Mouse (Mus musculus): ENCODE data around the gene Gm11627. TPM values are rescaled to one million over a fixed set of nuclear protein-coding genes. Genes with fewer than 3 reads are reported as not detected.

Gm11627 gene
- polyA plus RNA-seq, 1 experiment = 1.9 TPM

DNA sequence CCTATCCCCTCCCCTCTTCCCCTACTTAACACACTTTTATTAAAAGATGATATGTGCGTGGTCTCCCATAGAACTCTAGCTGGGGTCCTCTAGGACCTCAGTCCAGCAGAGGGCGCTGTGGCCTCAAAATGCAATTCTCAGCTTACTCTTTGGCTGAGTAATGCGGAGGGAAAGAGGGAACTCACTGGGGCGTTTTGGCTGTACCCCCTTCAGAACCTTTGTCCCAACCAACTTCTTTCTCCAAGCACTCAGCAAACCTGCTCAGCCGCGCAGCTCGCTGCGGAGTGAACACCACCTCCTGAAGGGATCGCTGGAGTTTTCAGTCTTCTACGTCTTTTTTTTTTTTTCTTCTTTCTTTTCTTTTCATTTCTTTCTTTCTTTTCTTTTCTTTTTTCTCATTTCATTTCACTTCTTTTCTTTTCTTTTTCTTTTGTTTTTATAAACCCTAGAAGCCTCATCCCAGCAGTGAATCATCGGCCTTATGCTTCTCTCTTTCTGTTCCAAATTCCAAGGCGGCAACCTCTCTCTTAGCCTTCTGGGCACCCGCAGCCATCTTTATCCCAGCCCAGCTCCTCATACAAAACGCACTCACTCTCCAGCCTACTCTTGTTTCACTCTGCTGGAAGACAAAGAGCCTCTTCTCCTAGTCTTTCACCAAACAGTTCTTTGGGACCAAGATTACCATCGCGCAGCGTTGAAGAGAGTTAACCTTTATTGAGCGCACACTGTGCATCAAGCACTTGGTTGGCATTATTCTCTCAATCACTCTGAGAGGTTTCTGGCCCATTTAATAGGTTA is 6.2 kb downstream of the Gm11627 start:
- no peaks in the 10 kb centered on the region for H3K27me3 ChIP-seq (ENCODE audit: control insufficient read depth, insufficient read depth, insufficient read length)
- no peak overlapping the region for H3ac ChIP-seq (ENCODE audit: control insufficient read depth, insufficient read length)
- peak overlapping the region; percentile 91 for H3K4me2 ChIP-seq (ENCODE audit: low read depth)
- no peaks in the 10 kb centered on the region for H3K36me3 ChIP-seq (ENCODE audit: control insufficient read depth, insufficient read depth)
- TF ChIP-seq MYOD1 (IDR thresholded peaks at IDR 0.05; ENCODE audit: control insufficient read depth in 1 of 3, insufficient read length in 2 of 3, low read depth in 2 of 3) (no peak), E2F4 (IDR thresholded peaks at IDR 0.05; ENCODE audit: insufficient read depth) (no peak), TCF12 (IDR thresholded peaks at IDR 0.05; ENCODE audit: insufficient read depth, poor library complexity, severe bottlenecking) (no peak), MAX (IDR thresholded peaks at IDR 0.05; ENCODE audit: low read depth) (no peak), TCF3 (IDR thresholded peaks at IDR 0.05; ENCODE audit: insufficient read length, low read depth) (no peak), USF1 (IDR thresholded peaks at IDR 0.05; ENCODE audit: low read depth) (no peak), POLR2AphosphoS2 (IDR thresholded peaks at IDR 0.05; ENCODE audit: insufficient read length, low read depth) (no peak), CEBPB (IDR thresholded peaks at IDR 0.05; ENCODE audit: insufficient read depth, poor library complexity, severe bottlenecking) (no peak), POLR2A (IDR thresholded peaks at IDR 0.05; ENCODE audit: insufficient read length, low read depth) (no peak), REST (IDR thresholded peaks at IDR 0.05; ENCODE audit: insufficient read depth, insufficient read length) (no peak), SRF (IDR thresholded peaks at IDR 0.05; ENCODE audit: control insufficient read depth, insufficient read length, low read depth) (no peak), MYOG (IDR thresholded peaks at IDR 0.05; ENCODE audit: control insufficient read depth in 1 of 3, insufficient read depth in 1 of 3, insufficient read length in 2 of 3, low read depth in 2 of 3) (no peak)
- no peaks in the 10 kb centered on the region for H3K79me2 ChIP-seq (ENCODE audit: control insufficient read depth, insufficient read depth)
- peak overlapping the region; percentile 20 for H3K4me3 ChIP-seq

DNA sequence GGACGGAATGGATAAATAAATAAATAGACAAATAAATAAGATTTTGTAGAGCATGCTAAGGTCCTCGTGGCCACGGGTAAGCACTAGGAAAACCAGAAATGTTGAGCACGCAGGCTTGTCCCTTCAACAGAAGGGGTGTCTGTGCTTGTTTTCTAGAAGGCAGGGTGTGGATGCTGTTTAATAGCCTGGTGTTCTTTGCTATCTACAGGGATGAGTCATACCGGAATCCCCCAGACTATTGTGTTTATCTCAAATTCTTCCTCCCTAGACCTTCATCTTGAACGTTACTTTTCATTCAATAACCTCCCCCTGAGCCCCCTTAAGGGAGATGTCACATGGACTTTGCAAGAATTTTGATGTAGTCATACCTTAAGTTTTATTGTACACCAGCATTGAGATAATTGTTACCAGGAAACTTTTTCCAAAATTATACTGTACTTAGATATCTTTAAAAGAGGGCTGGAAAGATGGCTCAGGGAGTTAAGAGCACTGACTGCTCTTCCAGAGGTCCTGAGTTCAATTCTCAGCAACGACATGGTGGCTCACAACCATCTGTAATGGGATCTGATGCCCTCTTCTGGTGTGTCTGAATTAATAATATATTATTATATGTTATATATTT is 10.4 kb downstream of the Gm11627 start:
- no peaks in the 10 kb centered on the region for H3K36me3 ChIP-seq (ENCODE audit: control insufficient read depth, insufficient read depth)
- no peak overlapping the region for H3K4me2 ChIP-seq (ENCODE audit: low read depth)
- no peaks in the 10 kb centered on the region for H3K79me2 ChIP-seq (ENCODE audit: control insufficient read depth, insufficient read depth)
- no peak overlapping the region for H3ac ChIP-seq (ENCODE audit: control insufficient read depth, insufficient read length)
- no peaks in the 10 kb centered on the region for H3K27me3 ChIP-seq (ENCODE audit: control insufficient read depth, insufficient read depth, insufficient read length)
- no peak overlapping the region for H3K4me3 ChIP-seq
- TF ChIP-seq USF1 (IDR thresholded peaks at IDR 0.05; ENCODE audit: low read depth) (no peak), E2F4 (IDR thresholded peaks at IDR 0.05; ENCODE audit: insufficient read depth) (no peak), MYOD1 (IDR thresholded peaks at IDR 0.05; ENCODE audit: control insufficient read depth in 1 of 3, insufficient read length in 2 of 3, low read depth in 2 of 3) (no peak), CEBPB (IDR thresholded peaks at IDR 0.05; ENCODE audit: insufficient read depth, poor library complexity, severe bottlenecking) (no peak), SRF (IDR thresholded peaks at IDR 0.05; ENCODE audit: control insufficient read depth, insufficient read length, low read depth) (no peak), MYOG (IDR thresholded peaks at IDR 0.05; ENCODE audit: control insufficient read depth in 1 of 3, insufficient read depth in 1 of 3, insufficient read length in 2 of 3, low read depth in 2 of 3) (no peak), TCF3 (IDR thresholded peaks at IDR 0.05; ENCODE audit: insufficient read length, low read depth) (no peak), TCF12 (IDR thresholded peaks at IDR 0.05; ENCODE audit: insufficient read depth, poor library complexity, severe bottlenecking) (no peak), MAX (IDR thresholded peaks at IDR 0.05; ENCODE audit: low read depth) (no peak)

DNA sequence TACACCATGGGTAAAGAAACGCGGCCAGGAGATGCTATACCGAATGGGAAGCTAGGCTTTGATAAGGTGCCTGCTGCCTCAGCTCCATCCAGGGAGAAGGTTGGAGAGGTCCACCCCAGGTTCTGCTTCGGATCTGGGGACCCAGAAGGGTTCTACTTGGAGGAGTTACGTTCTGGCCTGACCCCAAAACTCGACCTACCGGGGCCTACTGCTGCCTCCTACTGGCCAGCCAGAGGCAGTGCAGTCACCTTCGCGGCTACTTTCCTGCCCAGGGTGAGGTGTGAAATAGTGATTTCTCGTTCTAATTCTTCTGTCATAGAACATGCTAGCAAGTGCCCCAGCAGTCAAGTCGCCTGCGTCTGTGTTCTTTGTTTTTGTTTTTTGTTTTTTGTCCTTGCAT is 11.1 kb downstream of the Gm11627 start:
- Histone ChIP-seq H3K27me3 (ENCODE audit: control insufficient read depth, insufficient read depth, insufficient read length) (no peaks in the 10 kb centered on the region), H3K36me3 (ENCODE audit: control insufficient read depth, insufficient read depth) (no peaks in the 10 kb centered on the region), H3ac (ENCODE audit: control insufficient read depth, insufficient read length) (no peak overlapping the region), H3K4me3 (no peak overlapping the region), H3K79me2 (ENCODE audit: control insufficient read depth, insufficient read depth) (no peaks in the 10 kb centered on the region), H3K4me2 (ENCODE audit: low read depth) (no peak overlapping the region)
- TF ChIP-seq CEBPB (IDR thresholded peaks at IDR 0.05; ENCODE audit: insufficient read depth, poor library complexity, severe bottlenecking) = no peak
- no peak for TF ChIP-seq REST (IDR thresholded peaks at IDR 0.05; ENCODE audit: insufficient read depth, insufficient read length)

DNA sequence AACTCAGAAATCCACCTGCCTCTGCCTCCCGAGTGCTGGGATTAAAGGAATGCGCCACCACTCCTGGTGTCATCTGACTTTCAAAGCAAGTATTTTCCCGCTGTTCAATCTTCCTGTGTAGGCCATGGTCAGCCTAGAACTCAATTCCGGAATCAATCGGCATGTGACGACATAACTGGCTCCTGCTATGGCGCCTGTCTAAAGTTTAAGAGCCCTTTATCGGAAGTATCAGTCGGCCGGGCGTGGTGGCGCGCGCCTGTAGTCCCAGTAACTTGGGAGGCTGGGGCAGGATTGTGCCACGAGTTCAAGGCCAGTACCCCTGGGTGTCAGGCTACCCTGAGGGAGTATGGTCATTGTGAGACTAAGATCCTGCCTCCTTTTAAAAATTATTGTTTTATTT is 11.5 kb downstream of the Gm11627 start:
- Histone ChIP-seq H3K79me2 (ENCODE audit: control insufficient read depth, insufficient read depth) (no peaks in the 10 kb centered on the region), H3K4me3 (no peak overlapping the region), H3K36me3 (ENCODE audit: control insufficient read depth, insufficient read depth) (no peaks in the 10 kb centered on the region), H3K4me2 (ENCODE audit: low read depth) (no peak overlapping the region), H3ac (ENCODE audit: control insufficient read depth, insufficient read length) (no peak overlapping the region), H3K27me3 (ENCODE audit: control insufficient read depth, insufficient read depth, insufficient read length) (no peaks in the 10 kb centered on the region)
- TF ChIP-seq E2F4 (IDR thresholded peaks at IDR 0.05; ENCODE audit: insufficient read depth) (no peak), POLR2A (IDR thresholded peaks at IDR 0.05; ENCODE audit: insufficient read length, low read depth) (no peak), MAX (IDR thresholded peaks at IDR 0.05; ENCODE audit: low read depth) (no peak), POLR2AphosphoS2 (IDR thresholded peaks at IDR 0.05; ENCODE audit: insufficient read length, low read depth) (no peak)

DNA sequence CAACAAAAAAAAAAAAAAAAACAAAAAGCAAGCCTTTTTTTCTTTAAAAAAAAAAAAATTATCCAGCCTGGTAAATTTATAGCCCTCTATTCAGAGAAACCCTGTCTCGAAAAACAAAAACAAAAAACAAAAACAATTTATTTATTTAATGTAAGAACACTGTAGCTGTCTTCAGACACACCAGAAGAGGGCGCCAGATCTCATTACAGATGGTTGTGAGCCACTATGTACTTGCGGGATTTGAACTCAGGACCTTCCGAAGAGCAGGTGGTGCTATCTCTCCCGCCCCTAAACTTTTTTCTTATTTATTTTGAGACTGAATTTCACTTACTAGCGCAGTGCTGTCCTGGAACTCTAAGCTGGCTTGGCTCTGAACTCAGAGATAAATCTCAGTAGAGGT is 12.1 kb downstream of the Gm11627 start:
- H3K36me3 ChIP-seq (ENCODE audit: control insufficient read depth, insufficient read depth) = no peaks in the 10 kb centered on the region
- no peak overlapping the region for H3K4me2 ChIP-seq (ENCODE audit: low read depth)
- no peaks in the 10 kb centered on the region for H3K79me2 ChIP-seq (ENCODE audit: control insufficient read depth, insufficient read depth)
- H3K27me3 ChIP-seq (ENCODE audit: control insufficient read depth, insufficient read depth, insufficient read length) = no peaks in the 10 kb centered on the region
- no peak overlapping the region for H3ac ChIP-seq (ENCODE audit: control insufficient read depth, insufficient read length)
- TF ChIP-seq MYOG (IDR thresholded peaks at IDR 0.05; ENCODE audit: control insufficient read depth in 1 of 3, insufficient read depth in 1 of 3, insufficient read length in 2 of 3, low read depth in 2 of 3) (no peak), CEBPB (IDR thresholded peaks at IDR 0.05; ENCODE audit: insufficient read depth, poor library complexity, severe bottlenecking) (no peak), USF1 (IDR thresholded peaks at IDR 0.05; ENCODE audit: low read depth) (no peak), TCF3 (IDR thresholded peaks at IDR 0.05; ENCODE audit: insufficient read length, low read depth) (no peak), TCF12 (IDR thresholded peaks at IDR 0.05; ENCODE audit: insufficient read depth, poor library complexity, severe bottlenecking) (no peak), SRF (IDR thresholded peaks at IDR 0.05; ENCODE audit: control insufficient read depth, insufficient read length, low read depth) (no peak)
- H3K4me3 ChIP-seq = no peak overlapping the region

Measured in myocyte (in vitro differentiated cells).